1 mouse cellular context compared by ENCODE assay signal in the genomic region with DNA sequence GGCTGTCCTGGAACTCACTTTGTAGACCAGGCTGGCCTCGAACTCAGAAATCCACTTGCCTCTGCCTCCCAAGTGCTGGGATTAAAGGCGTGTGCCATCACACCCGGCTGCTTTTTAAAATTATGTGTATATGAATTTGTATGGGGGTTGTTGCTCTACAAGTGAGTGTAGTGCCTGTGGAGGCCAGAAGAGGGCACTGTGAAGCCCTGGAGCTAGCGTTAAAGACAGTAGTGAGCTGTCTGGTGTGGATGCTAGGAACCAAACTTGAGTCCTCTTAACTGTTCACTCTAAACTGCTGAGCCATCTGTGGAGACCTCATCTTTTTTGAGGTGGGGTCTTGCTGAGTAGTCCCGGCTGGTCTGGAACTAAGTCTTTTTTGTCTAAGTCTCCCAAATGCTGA.
TF ChIP-seq lines count a peak whose summit lies in the region.

No protein-coding gene starts in this region.

TF ChIP-seq in CH12.LX, 34 proteins besides CTCF, POLR2A, EP300 and RAD21:
- TF ChIP-seq POLR2AphosphoS2 (IDR thresholded peaks at IDR 0.05; ENCODE audit: low read depth, low read length): no peak
- TF ChIP-seq MXI1 (IDR thresholded peaks at IDR 0.05; ENCODE audit: low read depth, low read length): no peak
- no peak for TF ChIP-seq MAZ (IDR thresholded peaks at IDR 0.05; ENCODE audit: low read depth, low read length)
- TF ChIP-seq PAX5 (IDR thresholded peaks at IDR 0.05; ENCODE audit: low read length): no peak
- TF ChIP-seq TBP (conservative IDR thresholded peaks at IDR 0.05; ENCODE audit: low read depth, low read length): no peak
- no peak for TF ChIP-seq SIN3A (IDR thresholded peaks at IDR 0.05; ENCODE audit: low read length)
- no peak for TF ChIP-seq IRF4 (IDR thresholded peaks at IDR 0.05; ENCODE audit: low read depth, low read length)
- no peak for TF ChIP-seq NRF1 (IDR thresholded peaks at IDR 0.05; ENCODE audit: low read depth, low read length)
- TF ChIP-seq MAFK (IDR thresholded peaks at IDR 0.05; ENCODE audit: insufficient replicate concordance, low read length): no peak
